16 mouse cellular contexts compared by ENCODE assay signal in genomic region chr1:74584616-74585398, GRCm38 (mm10). TPM values are rescaled to one million over a fixed set of nuclear protein-coding genes. Genes with fewer than 3 reads are reported as not detected.
DNase-seq lines count a peak whose midpoint lies in the region; ATAC-seq and TF ChIP-seq lines count a peak whose summit lies in the region.
"Had no signal": no experiment of that assay in that cellular context is flagged by ENCODE, and none has a peak within 500 bp of the region (broad histone marks: within the 10 kb centered on the region; RNA-seq: fewer than 3 reads in every experiment).

No protein-coding gene starts in this region.

- H3K36me3 ChIP-seq in hindbrain, embryonic 13.5 days, result peaks cover 25% of the 10 kb centered on the region
- peaks cover 25% of the 10 kb centered on the region for H3K36me3 ChIP-seq in hindbrain, embryonic 14.5 days (replicated peaks; ENCODE audit: control insufficient read depth, insufficient read depth)
- H3K36me3 ChIP-seq in heart, embryonic 10.5 days, result peaks cover 37% of the 10 kb centered on the region
- H3K36me3 ChIP-seq in lung, postnatal 0 days (ENCODE audit: insufficient read depth, low read length), result peaks cover 5% of the 10 kb centered on the region; the same call in 1 of the 2 replicates

- no peak for TF ChIP-seq CTCF in lung, postnatal 0 days (IDR thresholded peaks at IDR 0.05)

- TF ChIP-seq EP300 in lung, postnatal 0 days (IDR thresholded peaks at IDR 0.05), result no peak

- H3K4me1 ChIP-seq in hindbrain, embryonic 13.5 days (replicated peaks), result peaks cover 36% of the 10 kb centered on the region
- H3K4me1 ChIP-seq in hindbrain, embryonic 14.5 days (replicated peaks; ENCODE audit: control insufficient read depth, insufficient read depth, low read length), result peaks cover 21% of the 10 kb centered on the region
- H3K4me1 ChIP-seq in heart, embryonic 10.5 days, result peaks cover 32% of the 10 kb centered on the region
- H3K4me1 ChIP-seq in lung, postnatal 0 days (ENCODE audit: insufficient read depth, low read depth, low read length), result peaks cover 5% of the 10 kb centered on the region; the same call in 1 of the 2 replicates

- no peaks in the 10 kb centered on the region for H3K27me3 ChIP-seq in hindbrain, embryonic 13.5 days
- H3K27me3 ChIP-seq in hindbrain, embryonic 14.5 days (ENCODE audit: control insufficient read depth, insufficient read depth, low read length), result no peaks in the 10 kb centered on the region
- no peaks in the 10 kb centered on the region for H3K27me3 ChIP-seq in heart, embryonic 10.5 days (ENCODE audit: insufficient read depth, poor library complexity, severe bottlenecking)
- H3K27me3 ChIP-seq in lung, postnatal 0 days (replicated peaks; ENCODE audit: insufficient read depth, low read length), result no peaks in the 10 kb centered on the region
- H3K27me3 ChIP-seq: hindbrain, embryonic 12.5 days; megakaryocyte, embryonic 14.5 days had no signal

- H3K9me3 ChIP-seq in hindbrain, embryonic 13.5 days, result no peaks in the 10 kb centered on the region
- no peaks in the 10 kb centered on the region for H3K9me3 ChIP-seq in hindbrain, embryonic 14.5 days (ENCODE audit: control insufficient read depth, low read length)
- H3K9me3 ChIP-seq in heart, embryonic 10.5 days, result no peaks in the 10 kb centered on the region
- no peaks in the 10 kb centered on the region for H3K9me3 ChIP-seq in lung, postnatal 0 days (ENCODE audit: low read length)
- H3K9me3 ChIP-seq: hindbrain, embryonic 12.5 days; limb, embryonic 10.5 days; megakaryocyte, embryonic 14.5 days had no signal

- 0 out of 2 replicates have a peak overlapping the region, but pooled peaks have one; percentile 43 for H3K9ac ChIP-seq in hindbrain, embryonic 13.5 days
- no peak overlapping the region for H3K9ac ChIP-seq in hindbrain, embryonic 14.5 days
- no peak overlapping the region for H3K9ac ChIP-seq in lung, postnatal 0 days (replicated peaks; ENCODE audit: low read depth)
- H3K9ac ChIP-seq: hindbrain, embryonic 12.5 days; lung, embryonic 14.5 days had no signal

- H3K27ac ChIP-seq in hindbrain, embryonic 13.5 days, result no peak overlapping the region
- H3K27ac ChIP-seq in hindbrain, embryonic 14.5 days, result no peak overlapping the region
- H3K27ac ChIP-seq in heart, embryonic 10.5 days, result no peak overlapping the region
- no peak overlapping the region for H3K27ac ChIP-seq in lung, postnatal 0 days (ENCODE audit: low read length)
- H3K27ac ChIP-seq: hindbrain, embryonic 12.5 days; limb, embryonic 10.5 days had no signal

- intact Hi-C loops in left cerebral cortex, postnatal 25 days (cut with DNase I), result loop anchor here (5.0 kb wide), 1 partner anchor 78 kb away; the partner anchor contains the start of gene Cnot9

- no peak for ATAC-seq in hindbrain, embryonic 13.5 days (ENCODE audit: low FRiP score)
- ATAC-seq in hindbrain, embryonic 14.5 days (ENCODE audit: low FRiP score), result no peak
- peak; percentile 10; the same call in 1 of the 2 replicates for ATAC-seq in megakaryocyte progenitor cell, adult 5-6 weeks (replicated peaks; ENCODE audit: poor library complexity)
- no peak for ATAC-seq in lung, postnatal 0 days
- ATAC-seq: intestine, postnatal 0 days had no signal

- H3K4me3 ChIP-seq in hindbrain, embryonic 13.5 days, result no peak overlapping the region
- no peak overlapping the region for H3K4me3 ChIP-seq in hindbrain, embryonic 14.5 days (replicated peaks; ENCODE audit: low read length)
- H3K4me3 ChIP-seq in heart, embryonic 10.5 days, result peak overlapping the region; percentile 0; the same call in 1 of the 2 replicates
- no peak overlapping the region for H3K4me3 ChIP-seq in lung, postnatal 0 days (ENCODE audit: low read depth, low read length)
- H3K4me3 ChIP-seq: hindbrain, embryonic 12.5 days; limb, embryonic 10.5 days; megakaryocyte, embryonic 14.5 days had no signal

- DNase-seq in hindbrain, embryonic 14.5 days (ENCODE audit: low spot score), result no peak
- peak; percentile 56 for DNase-seq in gastrocnemius, postnatal 25 days
- no peak for DNase-seq in heart, embryonic 10.5 days (ENCODE audit: low spot score)
- no peak for DNase-seq in left cerebral cortex, postnatal 25 days (ENCODE audit: low spot score in 2 of 2)
- DNase-seq in lung, postnatal 0 days (ENCODE audit: low spot score), result no peak
- DNase-seq: cerebellum, postnatal 25 days; kidney, postnatal 14 days; lung, embryonic 14.5 days; right cerebral cortex, postnatal 25 days; thymus, adult 18-20 months had no signal

- H3K4me2 ChIP-seq in hindbrain, embryonic 13.5 days, result no peak overlapping the region
- H3K4me2 ChIP-seq in hindbrain, embryonic 14.5 days (replicated peaks), result no peak overlapping the region
- no peak overlapping the region for H3K4me2 ChIP-seq in lung, postnatal 0 days (replicated peaks; ENCODE audit: low read depth, low read length)
- H3K4me2 ChIP-seq: hindbrain, embryonic 12.5 days; lung, embryonic 14.5 days had no signal

- 97% methylated on average over 3 of the region's 3 CpGs for WGBS in hindbrain, embryonic 13.5 days
- 96% methylated on average over 3 of the region's 3 CpGs for WGBS in hindbrain, embryonic 14.5 days
- WGBS in heart, embryonic 10.5 days, result 80% methylated on average over 3 of the region's 3 CpGs
- 87% methylated on average over 3 of the region's 3 CpGs for WGBS in lung, postnatal 0 days

RNA-seq across cellular contexts. Expression of gene Zfp142, which starts 3.2 kb away (rescaled TPM):
- 7.7 and 8.3 TPM in 2 replicates for polyA plus RNA-seq in hindbrain, embryonic 13.5 days (2015; fragmentation: Nextera tagmentation; extraction: Ambion mirVana)
- polyA plus RNA-seq in hindbrain, embryonic 14.5 days (2014; fragmentation: Nextera tagmentation; extraction: Ambion mirVana), result 8.4 and 10.2 TPM in 2 replicates
- total RNA-seq in gastrocnemius, postnatal 25 days (2021), result 10 to 100 TPM in 1 of 2 experiments, 1 to 10 TPM in 1; 9.3 to 10.1 TPM
- 6.8 and 9.2 TPM in 2 replicates for polyA plus RNA-seq in heart, embryonic 10.5 days (2016; fragmentation: Nextera tagmentation; extraction: Ambion mirVana)
- 16.6 and 17.9 TPM in 2 replicates for total RNA-seq in megakaryocyte progenitor cell, adult 5-6 weeks (2015)
- 7.1 and 8.4 TPM in 2 replicates for total RNA-seq in megakaryocyte progenitor cell, adult 5-6 weeks (2017)
- total RNA-seq in left cerebral cortex, postnatal 25 days (2021), result 10 to 100 TPM; 27.5 to 29.7 TPM
- 2.7 and 3.1 TPM in 2 replicates for polyA plus RNA-seq in lung, postnatal 0 days (2015; fragmentation: Nextera tagmentation; extraction: Ambion mirVana)

RNA-seq across cellular contexts. Expression of gene Bcs1l, which starts 3.3 kb away (rescaled TPM):
- 21.6 and 23.3 TPM in 2 replicates for polyA plus RNA-seq in hindbrain, embryonic 13.5 days (2015; fragmentation: Nextera tagmentation; extraction: Ambion mirVana)
- 23.1 and 23.3 TPM in 2 replicates for polyA plus RNA-seq in hindbrain, embryonic 14.5 days (2014; fragmentation: Nextera tagmentation; extraction: Ambion mirVana)
- total RNA-seq in gastrocnemius, postnatal 25 days (2021), result 10 to 100 TPM; 18.6 to 21.0 TPM
- polyA plus RNA-seq in heart, embryonic 10.5 days (2016; fragmentation: Nextera tagmentation; extraction: Ambion mirVana), result 23.3 TPM in 2 replicates
- total RNA-seq in megakaryocyte progenitor cell, adult 5-6 weeks (2015), result 18.4 and 28.7 TPM in 2 replicates
- total RNA-seq in megakaryocyte progenitor cell, adult 5-6 weeks (2017), result 22.7 and 28.0 TPM in 2 replicates
- total RNA-seq in left cerebral cortex, postnatal 25 days (2021), result 10 to 100 TPM; 24.3 to 26.8 TPM
- 7.1 and 8.3 TPM in 2 replicates for polyA plus RNA-seq in lung, postnatal 0 days (2015; fragmentation: Nextera tagmentation; extraction: Ambion mirVana)

RNA-seq across cellular contexts. Expression of gene Rnf25, which starts 16.4 kb away (rescaled TPM):
- polyA plus RNA-seq in hindbrain, embryonic 13.5 days (2015; fragmentation: Nextera tagmentation; extraction: Ambion mirVana), result 46.4 and 47.5 TPM in 2 replicates
- polyA plus RNA-seq in hindbrain, embryonic 14.5 days (2014; fragmentation: Nextera tagmentation; extraction: Ambion mirVana), result 10.4 and 11.7 TPM in 2 replicates
- total RNA-seq in gastrocnemius, postnatal 25 days (2021), result 10 to 100 TPM; 13.1 to 17.5 TPM
- 25.4 and 32.8 TPM in 2 replicates for polyA plus RNA-seq in heart, embryonic 10.5 days (2016; fragmentation: Nextera tagmentation; extraction: Ambion mirVana)
- total RNA-seq in megakaryocyte progenitor cell, adult 5-6 weeks (2015), result 16.3 and 16.7 TPM in 2 replicates
- 24.3 and 43.2 TPM in 2 replicates for total RNA-seq in megakaryocyte progenitor cell, adult 5-6 weeks (2017)
- 10 to 100 TPM; 54.9 to 65.2 TPM for total RNA-seq in left cerebral cortex, postnatal 25 days (2021)
- 26.6 and 26.9 TPM in 2 replicates for polyA plus RNA-seq in lung, postnatal 0 days (2015; fragmentation: Nextera tagmentation; extraction: Ambion mirVana)

RNA-seq across cellular contexts. Expression of gene Stk36, which starts 16.4 kb away (rescaled TPM):
- polyA plus RNA-seq in hindbrain, embryonic 13.5 days (2015; fragmentation: Nextera tagmentation; extraction: Ambion mirVana), result 22.1 and 24.8 TPM in 2 replicates
- 18.3 and 18.8 TPM in 2 replicates for polyA plus RNA-seq in hindbrain, embryonic 14.5 days (2014; fragmentation: Nextera tagmentation; extraction: Ambion mirVana)
- total RNA-seq in gastrocnemius, postnatal 25 days (2021), result under 1 TPM; 0.84 to 0.96 TPM
- 4.1 and 6.2 TPM in 2 replicates for polyA plus RNA-seq in heart, embryonic 10.5 days (2016; fragmentation: Nextera tagmentation; extraction: Ambion mirVana)
- total RNA-seq in megakaryocyte progenitor cell, adult 5-6 weeks (2015), result 0.32 TPM in 1 of 2 replicates, not detected in the other
- not detected in 2 replicates for total RNA-seq in megakaryocyte progenitor cell, adult 5-6 weeks (2017)
- total RNA-seq in left cerebral cortex, postnatal 25 days (2021), result 1 to 10 TPM; 3.8 to 4.3 TPM
- 12.5 and 16.3 TPM in 2 replicates for polyA plus RNA-seq in lung, postnatal 0 days (2015; fragmentation: Nextera tagmentation; extraction: Ambion mirVana)

RNA-seq across cellular contexts. Expression of gene Usp37, which starts 40.7 kb away (rescaled TPM):
- polyA plus RNA-seq in hindbrain, embryonic 13.5 days (2015; fragmentation: Nextera tagmentation; extraction: Ambion mirVana), result 27.2 and 28.1 TPM in 2 replicates
- polyA plus RNA-seq in hindbrain, embryonic 14.5 days (2014; fragmentation: Nextera tagmentation; extraction: Ambion mirVana), result 26.5 and 26.8 TPM in 2 replicates
- total RNA-seq in gastrocnemius, postnatal 25 days (2021), result 1 to 10 TPM; 6.8 to 8.3 TPM
- polyA plus RNA-seq in heart, embryonic 10.5 days (2016; fragmentation: Nextera tagmentation; extraction: Ambion mirVana), result 26.8 and 28.3 TPM in 2 replicates
- total RNA-seq in megakaryocyte progenitor cell, adult 5-6 weeks (2015), result 27.7 and 29.5 TPM in 2 replicates
- 30.5 and 42.6 TPM in 2 replicates for total RNA-seq in megakaryocyte progenitor cell, adult 5-6 weeks (2017)
- 10 to 100 TPM; 23.2 to 27.0 TPM for total RNA-seq in left cerebral cortex, postnatal 25 days (2021)
- polyA plus RNA-seq in lung, postnatal 0 days (2015; fragmentation: Nextera tagmentation; extraction: Ambion mirVana), result 9.1 and 9.8 TPM in 2 replicates
